Mouse (Mus musculus) urinary bladder, postnatal 10 days (tissue): ENCODE results near the gene Mtfp1.

ENCODE experiments used
- DNase-seq: peaks from one replicate; pipeline ENCODE4 v3.0.0; 2022; ENCODE audit warnings: low spot score

Gene Mtfp1

GRCm38 (mm10) chr11:4080219-4080618 lies 15.0 kb downstream of the Mtfp1 start:
- DNase-seq: no peak

GRCm38 (mm10) chr11:4078267-4078933 lies 16.8 kb downstream of the Mtfp1 start:
- DNase-seq: no peak

GRCm38 (mm10) chr11:4076633-4077032 lies 18.6 kb downstream of the Mtfp1 start:
- DNase-seq: no peak

GRCm38 (mm10) chr11:4069664-4070063 lies 25.6 kb downstream of the Mtfp1 start:
- no peak for DNase-seq

GRCm38 (mm10) chr11:4064627-4065122 lies 30.6 kb downstream of the Mtfp1 start, which contains the start of gene Sec14l3:
TSS of gene Sec14l3 (plus strand) at chr11:4064841.
- no peak for DNase-seq

GRCm38 (mm10) chr11:4062981-4063380 lies 32.3 kb downstream of the Mtfp1 start:
- DNase-seq: no peak

- DNase-seq: no peak
These were observed 32.7 kb downstream of the Mtfp1 start for GRCm38 (mm10) chr11:4062523-4062922.

- no peak for DNase-seq
These were observed 34.2 kb downstream of the Mtfp1 start for GRCm38 (mm10) chr11:4060866-4061575.

GRCm38 (mm10) chr11:4053586-4053985 lies 41.7 kb downstream of the Mtfp1 start:
- DNase-seq: no peak

- no peak for DNase-seq
These were observed 46.8 kb downstream of the Mtfp1 start for GRCm38 (mm10) chr11:4048438-4048837.

GRCm38 (mm10) chr11:4047766-4048165 lies 47.5 kb downstream of the Mtfp1 start:
- no peak for DNase-seq

- DNase-seq: no peak
These were observed 48.7 kb downstream of the Mtfp1 start for GRCm38 (mm10) chr11:4046526-4046925.

GRCm38 (mm10) chr11:4043081-4043480 lies 52.2 kb downstream of the Mtfp1 start:
- no peak for DNase-seq
